Mouse (Mus musculus): ENCODE measurements around the gene Eef1akmt4. TPM values are rescaled to one million over a fixed set of nuclear protein-coding genes. Genes with fewer than 3 reads are reported as not detected.

Eef1akmt4 gene
- 1 to 10 TPM; 7.7 to 9.3 TPM for total RNA-seq (2023)

DNA sequence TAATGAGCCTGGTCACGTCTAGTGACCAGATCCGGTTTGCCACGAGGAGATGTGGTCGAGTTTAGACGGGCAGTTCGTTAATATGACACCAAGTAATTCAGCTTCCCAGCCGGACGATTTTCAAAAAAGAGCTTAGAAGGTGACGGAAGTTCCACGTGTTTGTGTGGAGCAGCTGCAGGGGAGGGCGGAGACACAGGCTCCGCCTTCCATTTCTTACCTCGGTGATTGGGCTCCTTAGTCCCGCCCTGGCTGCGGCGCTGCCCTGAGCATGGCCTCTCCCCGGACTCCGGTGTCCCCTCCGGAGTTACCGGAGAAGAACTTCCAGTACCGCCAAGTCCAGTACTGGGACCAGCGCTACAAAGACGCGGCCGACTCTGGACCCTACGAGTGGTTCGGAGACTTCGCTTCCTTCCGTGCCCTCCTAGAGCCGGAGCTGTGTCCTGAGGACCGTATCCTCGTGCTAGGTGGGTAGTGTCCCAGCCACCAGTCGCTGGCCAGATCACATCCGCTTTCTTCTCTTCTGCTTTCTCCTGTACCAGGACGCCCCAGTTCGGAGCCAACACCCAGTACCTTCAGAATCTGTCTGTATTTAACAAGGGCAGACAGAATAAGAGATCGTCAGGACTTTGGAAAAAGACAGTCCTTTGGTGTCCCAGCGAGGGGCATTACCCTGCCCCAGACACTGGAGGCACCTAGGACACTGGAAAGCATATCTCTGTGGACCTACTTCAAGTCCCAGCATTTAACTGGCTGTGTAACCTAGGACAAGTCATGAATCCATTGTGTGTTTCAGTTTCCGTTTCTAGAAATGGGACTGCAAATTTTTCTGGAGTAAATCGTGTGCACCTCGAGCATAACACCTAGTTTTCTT, at the start of gene Eef1akmt4, which contains the start of the genes Gm49333 and Alg3:
Eef1akmt4 (plus strand) TSS at position 237 of the 871 bp plus-strand sequence.
Gm49333 (plus strand) TSS at position 254 of the 871 bp plus-strand sequence.
Alg3 (minus strand) TSS at position 379 of the 871 bp plus-strand sequence.

GRCm38 (mm10) chr16:20589366-20589938, 21.9 kb upstream of the Eef1akmt4 start, which contains the start of gene Vwa5b2:
Vwa5b2 (plus strand) TSS chr16:20589471.

DNA sequence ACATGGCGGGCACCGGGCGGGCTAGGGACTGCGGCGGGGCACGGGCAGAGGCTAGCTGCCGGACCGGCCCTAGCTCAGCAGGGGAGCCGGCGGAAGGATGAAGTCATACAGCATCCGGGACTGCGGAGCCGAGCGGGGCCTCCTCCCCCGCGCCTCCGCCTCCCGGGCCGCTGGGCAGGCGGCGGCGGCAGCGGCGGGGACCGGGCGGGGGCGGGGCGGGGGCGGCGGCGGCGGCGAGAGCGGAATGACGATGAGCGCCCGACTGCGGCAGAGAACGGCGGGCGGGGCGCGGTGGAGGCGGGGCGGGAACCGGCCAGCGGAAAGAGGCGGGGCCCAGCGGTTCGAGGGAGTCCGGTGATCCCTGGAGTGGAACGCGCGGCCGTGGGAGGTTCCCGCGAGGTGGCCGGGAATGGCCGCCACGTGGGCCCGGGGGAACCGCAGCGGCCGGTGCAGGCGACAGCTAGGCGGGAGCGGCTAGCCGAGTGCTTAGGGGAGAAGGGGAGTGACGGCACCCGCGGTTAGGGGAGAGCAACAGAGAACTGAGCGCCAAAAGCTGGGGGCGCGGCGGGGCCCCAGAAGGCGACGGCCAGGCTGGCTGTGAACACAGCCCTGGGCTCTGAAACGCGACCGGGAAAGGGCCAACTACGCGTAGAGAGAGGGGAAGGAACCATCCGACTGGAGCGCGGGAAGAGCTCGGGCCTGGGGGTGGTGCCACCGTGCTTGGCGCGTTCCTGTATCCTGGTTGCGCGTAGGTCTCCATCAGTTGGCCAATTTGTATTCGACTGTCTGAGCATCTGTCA, 10.0 kb downstream of the Eef1akmt4 start, which contains the start of gene Camk2n2:
Camk2n2 (minus strand) TSS at position 97 of the 800 bp plus-strand sequence.

DNA sequence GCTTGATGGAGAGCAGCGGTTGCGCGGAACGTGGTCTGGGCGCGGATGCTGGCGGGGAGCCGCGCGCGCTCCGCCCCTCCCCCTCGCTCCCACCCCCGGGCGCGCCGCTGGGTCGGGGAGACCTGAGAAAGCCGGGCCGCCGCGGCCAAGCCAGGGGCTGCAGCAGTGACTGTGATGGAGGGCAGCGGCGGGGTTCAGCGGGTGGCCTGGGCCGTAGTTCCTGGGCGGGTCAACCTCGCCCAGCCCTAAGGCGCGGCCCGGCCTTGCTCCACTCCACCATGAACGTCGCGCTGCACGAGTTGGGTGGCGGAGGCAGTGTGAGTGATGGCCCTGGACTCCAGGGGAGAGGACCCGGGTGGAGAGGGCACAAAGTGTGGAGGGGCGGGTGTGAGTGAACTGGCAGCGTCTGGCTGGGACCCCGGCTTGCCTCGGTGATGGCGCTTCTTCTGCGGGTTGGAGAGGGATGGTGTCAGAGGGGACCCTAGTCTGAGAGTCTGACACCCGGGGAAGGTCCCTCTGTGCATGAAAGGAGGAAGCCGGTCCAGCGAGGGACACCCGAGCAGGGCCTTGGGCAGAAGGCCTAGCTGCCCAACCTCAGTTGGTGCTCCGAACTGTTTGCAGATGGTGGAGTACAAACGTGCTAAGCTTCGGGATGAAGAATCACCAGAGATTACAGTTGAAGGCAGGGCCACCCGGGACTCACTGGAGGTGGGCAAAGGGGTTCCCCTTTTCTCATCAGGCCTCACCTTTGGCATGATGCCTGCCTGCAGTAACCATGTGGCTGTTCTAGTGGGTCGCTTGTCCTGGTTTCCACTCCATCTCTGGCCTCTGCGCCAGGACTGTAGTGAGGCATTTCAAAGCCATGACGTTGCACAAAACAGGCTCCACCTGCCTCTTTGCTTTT, 18.6 kb downstream of the Eef1akmt4 start, which contains the start of gene Ece2:
Ece2 (plus strand) TSS at position 98 of the 904 bp plus-strand sequence.

GRCm38 (mm10) chr16:20651076-20651946, 39.9 kb downstream of the Eef1akmt4 start, which contains the start of gene Psmd2:
Psmd2 (plus strand) TSS chr16:20651652.

DNA sequence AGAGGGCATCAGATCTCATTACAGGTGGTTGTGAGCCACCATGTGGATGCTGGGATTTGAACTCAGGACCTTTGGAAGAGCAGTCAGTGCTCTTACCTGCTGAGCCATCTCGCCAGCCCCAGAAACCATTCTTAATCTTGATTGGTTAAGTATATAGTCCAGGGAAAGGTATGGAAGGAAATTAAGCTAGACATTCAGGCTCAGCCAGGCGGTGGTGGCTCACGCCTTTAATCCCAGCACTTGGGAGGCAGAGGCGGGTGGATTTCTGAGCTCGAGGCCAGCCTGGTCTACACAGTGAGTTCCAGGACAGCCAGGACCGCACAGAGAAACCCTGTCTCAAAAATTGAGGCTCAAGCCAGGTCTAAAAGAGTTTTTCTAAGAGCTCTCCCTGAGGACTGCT, 56.6 kb downstream of the Eef1akmt4 start, which contains the start of gene Eif4g1:
Eif4g1 (plus strand) TSS at position 301 of the 400 bp plus-strand sequence.

Other genes starting within 250 kb of the Eef1akmt4 start
- 100 to 1,000 TPM; 156 to 177 TPM for gene Abcc5, start 185.2 kb upstream of the Eef1akmt4 start, total RNA-seq (2023)
- gene Eif2b5, start 112.8 kb upstream of the Eef1akmt4 start, total RNA-seq (2023) = 10 to 100 TPM; 20.2 to 25.5 TPM
- 10 to 100 TPM; 33.1 to 34.1 TPM for gene Dvl3, start 94.6 kb upstream of the Eef1akmt4 start, total RNA-seq (2023)
- gene Ap2m1, start 76.1 kb upstream of the Eef1akmt4 start, total RNA-seq (2023) = 100 to 1,000 TPM; 199 to 201 TPM
- 10 to 100 TPM; 52.3 to 62.4 TPM for gene Abcf3, start 63.0 kb upstream of the Eef1akmt4 start, total RNA-seq (2023)
- not detected for gene Vwa5b2, start 22.1 kb upstream of the Eef1akmt4 start, total RNA-seq (2023)
- not detected for gene Gm49333, start within 50 bp of the Eef1akmt4 start, total RNA-seq (2023)
- 10 to 100 TPM; 11.4 to 13.9 TPM for gene Alg3, start 142 bp downstream of the Eef1akmt4 start, total RNA-seq (2023)
- under 1 TPM; 0.39 to 0.97 TPM for gene Camk2n2, start 9.7 kb downstream of the Eef1akmt4 start, total RNA-seq (2023)
- gene Ece2, start 18.2 kb downstream of the Eef1akmt4 start, total RNA-seq (2023) = not detected
- gene Psmd2, start 40.1 kb downstream of the Eef1akmt4 start, total RNA-seq (2023) = 100 to 1,000 TPM; 116 to 118 TPM
- 100 to 1,000 TPM; 252 to 266 TPM for gene Eif4g1, start 56.7 kb downstream of the Eef1akmt4 start, total RNA-seq (2023)
- gene Fam131a, start 81.6 kb downstream of the Eef1akmt4 start, total RNA-seq (2023) = 1 to 10 TPM; 5.3 to 5.4 TPM
- 10 to 100 TPM; 10.6 to 10.8 TPM for gene Polr2h, start 106.1 kb downstream of the Eef1akmt4 start, total RNA-seq (2023)
- 1 to 10 TPM; 1.7 to 2.2 TPM for gene Clcn2, start 106.2 kb downstream of the Eef1akmt4 start, total RNA-seq (2023)
- not detected for gene Chrd, start 121.5 kb downstream of the Eef1akmt4 start, total RNA-seq (2023)
- gene Thpo, start 122.9 kb downstream of the Eef1akmt4 start, total RNA-seq (2023) = not detected